Mouse (Mus musculus) hindbrain, postnatal 0 days (tissue): ENCODE measurements around the gene Msantd3. TPM values are rescaled to one million over a fixed set of nuclear protein-coding genes. Genes with fewer than 3 reads are reported as not detected.
A peak's percentile ranks its signal among the peaks of the same experiment; 100 is the strongest.

ENCODE experiments used
- ATAC-seq: fragments of 200-750 bp; cut with Nextera tagmentation; 2 replicates; pipeline ENCODE4 v1.8.0; 2017; ENCODE audit warnings: mild to moderate bottlenecking, moderate TSS enrichment, moderate library complexity
- DNase-seq: peaks from one replicate; pipeline ENCODE4 v3.0.0-alpha.2; 2015; ENCODE audit warnings: low spot score
- H3K27ac ChIP-seq: fragments of 300-500 bp; sonication (generic); 2 replicates; pipeline ENCODE4 v1.5.1; 2014; ENCODE audit warnings: mild to moderate bottlenecking
- H3K27me3 ChIP-seq: fragments of 300-500 bp; sonication (generic); 2 replicates; pipeline ENCODE4 v1.6.1; 2014; ENCODE audit warnings: low read length, mixed read lengths; ENCODE audit not compliant: insufficient read depth
- H3K36me3 ChIP-seq: fragments of 300-500 bp; sonication (generic); 2 replicates; pipeline ENCODE4 v1.6.1; 2014; ENCODE audit warnings: low read length, mixed read lengths; ENCODE audit not compliant: insufficient read depth
- H3K4me1 ChIP-seq: fragments of 300-500 bp; sonication (generic); 2 replicates; pipeline ENCODE4 v1.6.1; 2014; ENCODE audit warnings: antibody characterized with exemption, low read length, mixed read lengths; ENCODE audit not compliant: insufficient read depth
- H3K4me2 ChIP-seq: fragments of 300-500 bp; sonication (generic); 2 replicates; pipeline ENCODE4 v1.6.1; 2014; ENCODE audit warnings: low read depth, mild to moderate bottlenecking, low read length, moderate library complexity, mixed read lengths
- H3K4me3 ChIP-seq: fragments of 300-500 bp; sonication (generic); 2 replicates; pipeline ENCODE4 v1.5.1; 2014; ENCODE audit warnings: low read length
- H3K9ac ChIP-seq: fragments of 300-500 bp; sonication (generic); replicated peaks from 2 replicates; pipeline ENCODE4 v1.6.1; 2014; ENCODE audit warnings: mild to moderate bottlenecking, low read length, moderate library complexity, mixed read lengths
- H3K9me3 ChIP-seq: fragments of 300-500 bp; sonication (generic); 2 replicates; pipeline ENCODE4 v1.6.1; 2016; ENCODE audit warnings: low read length, mixed read lengths
- CTCF ChIP-seq: IDR thresholded peaks from 2 replicates; pipeline ENCODE4 v1.5.1; 2016; ENCODE audit warnings: antibody characterized with exemption, control low read depth, low read depth
- WGBS: fragments of 180-500 bp; shearing (Covaris S2); extraction: QIAGEN DNeasy Blood & Tissue Kit; methylation state at CpG from one replicate; pipeline ENCODE4 v1.1.7; 2014; 5-methylcytosine and 5-hydroxymethylcytosine counted together
- polyA plus RNA-seq: library from polyadenylated mRNA; unstranded; fragments of >200 nt; fragmentation: Nextera tagmentation; extraction: Ambion mirVana; gene quantifications from 2 replicates; pipeline ENCODE4 v1.2.1, GENCODE M21; 2015
- total RNA-seq: library from RNA; depleted of rRNA; stranded (reverse); fragments of >200 nt; gene quantifications from 2 replicates; pipeline ENCODE4 v1.2.3, GENCODE M21; 2014; rRNA removed

The Msantd3 gene
- total and polyA plus RNA-seq, 2 experiments from 2014 or later: 25.1 to 27.3 TPM

DNA sequence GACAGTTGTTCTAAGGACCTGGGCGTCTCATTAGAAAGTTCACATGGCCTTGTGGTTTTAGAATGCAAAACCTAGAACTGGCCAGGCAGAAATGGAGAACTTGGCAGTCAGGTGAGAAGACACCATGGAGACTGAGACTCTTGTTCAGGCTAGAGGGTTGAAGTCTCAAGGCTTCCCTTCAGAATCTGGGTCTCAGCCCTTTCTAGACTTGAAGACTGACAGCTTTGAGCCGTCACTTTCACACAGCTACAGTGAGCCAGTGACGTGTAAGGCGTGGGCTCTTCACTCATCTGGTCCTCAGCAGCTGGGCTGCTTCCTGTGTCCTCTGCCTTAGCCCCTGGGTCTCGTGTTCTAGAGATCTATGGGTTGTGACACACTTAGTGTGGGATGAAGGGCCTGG, 52.6 kb downstream of the Msantd3 start:
- H3K27ac ChIP-seq: no peak overlapping the region
- no peak overlapping the region for H3K9ac ChIP-seq
- no peak for DNase-seq
- H3K9me3 ChIP-seq: no peaks in the 10 kb centered on the region
- 0 out of 2 replicates have a peak, but pooled peaks cover 3% of the 10 kb centered on the region for H3K4me1 ChIP-seq
- 76% methylated on average over 5 of the region's 5 CpGs for WGBS
- H3K4me3 ChIP-seq: no peak overlapping the region
- no peaks in the 10 kb centered on the region for H3K27me3 ChIP-seq
- H3K36me3 ChIP-seq: no peaks in the 10 kb centered on the region
- no peak for TF ChIP-seq CTCF
- H3K4me2 ChIP-seq: no peak overlapping the region
- no peak for ATAC-seq

DNA sequence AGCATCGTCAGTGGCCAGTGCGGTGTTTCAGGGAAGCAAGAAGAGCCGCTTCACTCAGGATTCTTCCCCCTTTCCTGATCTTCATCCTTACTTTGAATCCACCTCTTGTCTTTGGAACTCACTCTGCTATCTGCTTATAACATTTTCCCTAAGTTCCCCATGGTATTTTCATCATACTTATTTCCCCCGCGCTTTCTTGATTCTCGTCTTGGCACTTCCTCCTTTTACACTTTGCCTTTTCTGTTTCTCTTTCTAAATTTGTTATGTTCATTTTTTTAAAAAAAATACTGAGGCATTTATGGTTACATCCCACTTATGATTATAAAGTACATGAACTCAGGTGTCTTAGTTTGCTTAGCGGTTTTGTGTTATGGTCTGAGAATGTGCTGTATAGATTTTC, 53.1 kb downstream of the Msantd3 start:
- Histone ChIP-seq H3K36me3 (no peaks in the 10 kb centered on the region), H3K4me2 (no peak overlapping the region), H3K9ac (no peak overlapping the region), H3K4me3 (no peak overlapping the region), H3K4me1 (0 out of 2 replicates have a peak, but pooled peaks cover 3% of the 10 kb centered on the region), H3K27ac (no peak overlapping the region), H3K27me3 (no peaks in the 10 kb centered on the region), H3K9me3 (no peaks in the 10 kb centered on the region)
- ATAC-seq (no peak), DNase-seq (no peak)
- 90% methylated on average over 7 of the region's 7 CpGs for WGBS
- no peak for TF ChIP-seq CTCF

DNA sequence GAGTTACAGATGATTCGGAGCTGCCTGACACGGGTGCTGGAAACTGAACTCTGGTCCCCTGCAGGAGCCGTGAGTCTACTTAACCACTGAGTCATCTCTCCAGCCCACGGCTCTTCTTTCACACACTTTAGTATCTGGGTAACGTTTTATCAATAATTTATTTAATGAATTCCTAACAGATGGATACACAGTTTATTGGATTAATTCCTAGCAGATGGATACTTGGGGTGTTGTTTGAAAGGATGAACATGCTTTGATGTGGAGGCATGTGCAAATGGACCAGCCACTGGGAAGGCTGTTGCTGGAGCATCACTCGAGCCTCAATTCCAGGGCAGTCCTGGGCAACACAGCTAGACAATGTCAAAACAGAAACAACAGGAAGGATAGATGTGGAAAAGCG, 56.4 kb downstream of the Msantd3 start:
- no peak overlapping the region for H3K4me2 ChIP-seq
- TF ChIP-seq CTCF: no peak
- 86% methylated on average over 7 of the region's 7 CpGs for WGBS
- H3K36me3 ChIP-seq: no peaks in the 10 kb centered on the region
- no peaks in the 10 kb centered on the region for H3K9me3 ChIP-seq
- H3K27me3 ChIP-seq: no peaks in the 10 kb centered on the region
- no peak overlapping the region for H3K27ac ChIP-seq
- H3K4me3 ChIP-seq: no peak overlapping the region
- DNase-seq (no peak), ATAC-seq (no peak)
- peaks cover 3% of the 10 kb centered on the region; the same call in 1 of the 2 replicates for H3K4me1 ChIP-seq
- no peak overlapping the region for H3K9ac ChIP-seq

DNA sequence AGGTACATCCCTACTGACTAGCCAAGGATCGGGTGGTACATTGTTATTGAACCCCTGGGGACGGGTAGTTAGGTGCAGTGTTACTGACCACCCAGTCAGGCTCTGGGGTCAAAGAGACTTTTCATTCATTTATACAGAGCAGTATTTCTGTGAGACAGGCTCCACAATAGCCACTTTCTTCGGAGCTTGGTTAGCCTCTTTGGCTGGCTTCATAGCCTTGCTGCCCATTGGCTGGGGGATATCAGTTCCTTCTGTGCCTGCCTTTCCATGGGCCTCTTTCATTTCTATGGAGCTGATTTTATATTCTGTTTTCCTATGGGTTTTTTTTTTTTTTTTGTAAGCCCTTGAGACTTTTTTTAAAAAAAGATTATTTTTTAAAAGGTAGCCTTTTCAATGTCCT, 65.9 kb downstream of the Msantd3 start:
- Histone ChIP-seq H3K4me3 (no peak overlapping the region), H3K36me3 (0 out of 2 replicates have a peak, but pooled peaks cover 3% of the 10 kb centered on the region), H3K9me3 (no peaks in the 10 kb centered on the region), H3K4me2 (no peak overlapping the region), H3K27me3 (no peaks in the 10 kb centered on the region), H3K4me1 (no peaks in the 10 kb centered on the region; the same call in 1 of the 2 replicates), H3K27ac (0 out of 2 replicates have a peak overlapping the region, but pooled peaks have one; percentile 21), H3K9ac (no peak overlapping the region)
- DNase-seq (no peak), ATAC-seq (peak; percentile 45; the same call in 1 of the 2 replicates)
- whole genome bisulfite sequencing: 57% methylated on average over 3 of the region's 3 CpGs
- TF ChIP-seq CTCF: no peak

DNA sequence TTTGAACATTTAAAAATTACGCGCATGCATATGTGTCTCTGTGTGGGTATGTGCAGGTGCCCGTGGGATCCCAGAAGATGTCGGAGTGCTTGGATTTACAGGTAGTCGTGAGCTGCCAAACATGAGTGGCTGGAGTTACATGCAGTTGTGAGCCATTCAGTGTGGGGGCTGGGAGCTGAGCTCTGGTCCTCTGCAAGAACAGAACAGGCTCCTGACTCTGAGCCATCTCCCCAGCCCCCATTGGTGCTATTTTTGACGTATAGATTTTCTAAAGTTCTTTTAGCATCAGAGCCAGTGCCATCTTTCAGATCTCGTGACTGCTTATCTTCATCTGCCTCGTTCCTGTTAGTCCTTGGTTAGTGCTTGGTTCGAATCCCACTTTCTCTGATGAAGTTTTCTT, 69.8 kb downstream of the Msantd3 start:
- no peak overlapping the region for H3K4me2 ChIP-seq
- peaks cover 11% of the 10 kb centered on the region for H3K36me3 ChIP-seq
- no peak for DNase-seq
- H3K27me3 ChIP-seq: no peaks in the 10 kb centered on the region
- ATAC-seq: no peak
- no peak overlapping the region for H3K9ac ChIP-seq
- no peak overlapping the region for H3K27ac ChIP-seq
- no peak for TF ChIP-seq CTCF
- H3K4me1 ChIP-seq: no peaks in the 10 kb centered on the region
- no peaks in the 10 kb centered on the region for H3K9me3 ChIP-seq
- H3K4me3 ChIP-seq: no peak overlapping the region
- 92% methylated on average over 9 of the region's 9 CpGs for WGBS

DNA sequence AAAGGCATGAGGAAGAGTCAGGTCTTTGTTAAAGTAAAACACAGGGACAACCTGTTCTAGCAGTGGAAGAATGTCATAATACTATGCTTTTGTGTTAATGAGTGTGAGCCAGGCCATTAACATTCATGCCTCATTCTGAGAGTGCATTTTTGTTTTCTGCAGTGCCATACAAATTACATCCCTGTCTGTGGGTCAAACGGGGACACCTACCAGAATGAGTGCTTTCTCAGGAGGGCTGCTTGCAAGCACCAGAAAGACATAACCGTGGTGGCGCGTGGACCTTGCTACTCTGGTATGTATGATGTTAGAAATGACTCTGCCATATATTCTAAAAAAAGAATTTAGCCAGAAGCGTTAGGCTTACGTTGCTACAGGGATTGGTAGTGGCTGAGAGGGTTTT, 70.5 kb downstream of the Msantd3 start:
- TF ChIP-seq CTCF: no peak
- Histone ChIP-seq H3K9ac (no peak overlapping the region), H3K4me1 (no peaks in the 10 kb centered on the region), H3K36me3 (peaks cover 8% of the 10 kb centered on the region), H3K27ac (no peak overlapping the region), H3K4me3 (no peak overlapping the region), H3K4me2 (no peak overlapping the region), H3K9me3 (no peaks in the 10 kb centered on the region), H3K27me3 (no peaks in the 10 kb centered on the region)
- DNase-seq (no peak), ATAC-seq (no peak)
- WGBS: 86% methylated on average over 6 of the region's 6 CpGs

Other genes with a start within 250 kb of the Msantd3 start
- 21.5 and 24.2 TPM in 2 replicates for gene Tex10, start 66.5 kb upstream of the Msantd3 start, total RNA-seq
- gene Tex10, start 66.5 kb upstream of the Msantd3 start, polyA plus RNA-seq: 19.7 and 21.6 TPM in 2 replicates
- 193 and 228 TPM in 2 replicates for gene Tmeff1, start 45.2 kb downstream of the Msantd3 start, total RNA-seq
- 181 and 195 TPM in 2 replicates for gene Tmeff1, start 45.2 kb downstream of the Msantd3 start, polyA plus RNA-seq
- gene Cavin4, start 123.6 kb downstream of the Msantd3 start, total RNA-seq: 0.42 and 0.54 TPM in 2 replicates
- 0.95 and 1.4 TPM in 2 replicates for gene Cavin4, start 123.6 kb downstream of the Msantd3 start, polyA plus RNA-seq